Mouse (Mus musculus) urinary bladder, postnatal 4 days (tissue): ENCODE results near the gene Frem1.
A peak's percentile ranks its signal among the peaks of the same experiment; 100 is the strongest.

Source experiments
- DNase-seq, 2 experiments: peaks; one replicate each; pipeline ENCODE4 v3.0.0; 2021 to 2022; ENCODE audit warnings: low spot score in 2 of 2

Frem1 gene

GRCm38 (mm10) chr4:83051634-83052577 is at the start of gene Frem1:
Gene Frem1, minus strand, starts transcription at chr4:83052339.
- peak in 1 of 2 experiments; percentile 70 for DNase-seq

DNA sequence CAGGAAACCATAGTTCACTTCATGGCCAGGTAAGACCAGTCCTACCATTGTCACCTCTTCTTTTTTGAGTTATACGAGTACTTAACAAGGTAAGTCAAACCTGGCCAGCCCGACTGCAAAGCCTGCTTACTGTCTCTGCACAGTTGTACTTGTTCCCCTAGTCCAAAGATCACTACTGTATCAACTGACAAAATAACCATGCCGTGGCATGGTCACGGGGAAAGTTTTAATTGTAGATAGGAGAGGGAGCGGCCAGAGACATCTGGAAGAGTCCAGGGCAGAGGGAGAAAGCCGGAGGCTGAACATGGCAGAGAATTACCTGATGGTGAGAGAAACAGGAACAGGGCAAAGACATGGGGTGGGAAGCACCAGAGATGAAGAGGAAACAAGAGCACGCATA is 46.9 kb upstream of the Frem1 start:
- DNase-seq = no peak

DNA sequence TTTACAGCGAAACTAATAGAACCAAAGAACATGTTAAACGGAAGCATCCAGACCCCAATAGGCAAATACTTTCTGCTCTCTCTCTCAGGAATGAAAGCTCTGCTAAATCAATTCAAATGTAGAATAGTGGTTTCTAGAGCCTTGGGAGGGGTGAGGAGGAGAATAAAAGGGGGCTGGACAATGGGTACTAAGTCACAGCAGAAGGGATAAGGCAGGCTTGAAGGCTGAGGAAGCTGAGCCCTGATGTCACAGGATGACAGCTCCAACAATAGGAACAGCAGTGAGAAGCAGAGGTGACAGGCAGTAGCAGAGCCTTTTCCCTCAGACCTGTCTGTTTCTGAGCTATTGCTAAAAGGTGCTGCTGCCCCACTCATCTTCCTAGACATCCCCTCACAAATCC is 41.8 kb upstream of the Frem1 start:
- no peak for DNase-seq

DNA sequence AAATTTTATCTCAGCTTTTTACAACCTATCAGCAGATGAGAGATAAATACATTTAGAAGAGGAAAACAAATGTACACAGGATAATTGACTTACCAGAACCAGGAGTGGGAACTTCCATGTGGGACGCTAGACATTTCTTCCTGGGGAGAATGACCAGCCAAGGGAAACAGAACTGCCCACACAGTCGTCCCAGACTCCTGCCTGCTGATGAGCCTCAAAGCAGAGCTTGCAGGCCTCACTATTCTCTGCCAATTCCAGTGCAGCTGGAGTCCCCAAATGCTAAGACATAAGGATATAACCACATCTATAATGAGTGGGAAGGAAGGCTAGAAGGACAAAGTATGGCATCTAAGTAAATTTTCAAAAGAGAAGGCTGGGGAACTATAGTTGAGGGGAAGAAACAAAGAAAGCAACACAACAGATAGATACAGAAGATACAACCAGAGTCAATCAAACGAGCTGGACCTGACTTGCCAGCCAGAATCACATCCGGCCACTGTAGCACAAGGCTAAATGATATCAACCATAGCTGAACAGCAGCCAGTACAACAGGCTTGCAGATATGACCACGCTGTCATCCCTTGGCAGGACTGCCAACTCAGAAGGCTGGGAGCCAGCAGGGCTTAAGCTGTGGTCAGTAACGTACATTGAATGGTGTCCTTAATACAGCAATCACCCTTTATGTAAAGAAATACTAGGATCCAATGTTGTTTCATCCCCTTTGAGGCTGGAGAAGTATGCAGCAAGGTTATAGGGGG is 38.7 kb upstream of the Frem1 start:
- no peak for DNase-seq

- DNase-seq = no peak
These were observed 28.4 kb upstream of the Frem1 start for GRCm38 (mm10) chr4:83080364-83081174.

GRCm38 (mm10) chr4:83064191-83064590 is 12.1 kb upstream of the Frem1 start:
- DNase-seq = no peak

DNA sequence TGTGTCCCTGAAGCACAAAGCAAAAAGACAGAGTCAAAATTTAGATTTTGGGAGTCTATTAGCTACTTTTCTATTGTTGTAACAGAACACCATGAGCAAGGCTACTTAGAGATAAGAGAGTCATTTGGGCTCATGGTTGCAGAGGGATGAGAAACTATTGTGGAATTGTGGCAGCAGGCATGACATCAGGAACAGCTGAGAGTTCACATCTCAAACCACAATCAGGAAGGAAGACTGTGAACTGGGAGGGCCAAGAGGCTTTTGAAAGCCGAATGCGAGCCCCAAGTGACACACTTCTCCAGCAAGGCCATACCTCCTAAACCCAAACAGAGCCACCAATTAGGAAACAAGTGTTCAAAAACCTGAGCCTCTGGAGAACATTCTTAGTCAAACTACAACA is 9.4 kb upstream of the Frem1 start:
- no peak for DNase-seq

GRCm38 (mm10) chr4:83058617-83059016 is 6.5 kb upstream of the Frem1 start:
- no peak for DNase-seq

- no peak for DNase-seq
These were observed 6.0 kb upstream of the Frem1 start for GRCm38 (mm10) chr4:83058182-83058581.

DNA sequence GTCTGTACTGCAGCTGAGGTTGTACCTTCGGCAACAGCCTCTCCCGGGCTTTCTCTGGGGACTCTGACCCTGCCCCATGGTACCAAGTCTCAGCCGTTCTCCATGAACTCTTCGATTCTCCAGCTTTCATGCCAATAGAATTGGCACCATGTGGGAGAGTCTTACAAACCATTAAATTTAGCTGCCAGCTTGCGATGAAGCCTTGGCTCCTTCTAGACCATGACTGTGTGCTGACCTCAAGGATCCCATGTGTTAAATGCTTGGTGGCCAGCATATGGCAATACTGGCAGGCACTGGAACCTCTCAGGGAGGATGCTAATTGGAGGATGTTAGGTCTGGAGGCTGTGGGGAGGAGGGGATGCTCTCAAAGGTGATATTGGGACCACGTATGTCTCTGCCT is 4.4 kb upstream of the Frem1 start:
- no peak for DNase-seq

DNA sequence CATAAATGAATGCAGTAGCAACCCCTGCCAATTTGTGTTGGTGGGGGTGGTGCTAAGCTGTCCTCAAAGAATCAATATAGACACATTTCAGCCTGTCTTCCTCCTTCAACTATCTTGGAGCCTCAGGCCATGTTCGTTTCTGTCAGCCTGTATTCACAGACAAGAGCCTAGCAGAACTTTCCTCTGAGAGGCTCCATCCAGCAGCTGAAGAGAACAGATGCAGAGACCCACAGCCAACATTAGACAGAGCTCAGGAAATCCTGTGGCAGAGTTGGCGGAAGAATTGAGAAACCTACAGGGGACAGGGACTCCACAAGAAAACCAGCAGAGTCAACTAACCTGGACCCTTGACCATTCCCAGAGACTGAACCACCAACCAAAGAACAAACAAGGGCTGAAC is 3.3 kb upstream of the Frem1 start:
- no peak for DNase-seq

- no peak for DNase-seq
These were observed 1.1 kb upstream of the Frem1 start for GRCm38 (mm10) chr4:83053206-83053605.

DNA sequence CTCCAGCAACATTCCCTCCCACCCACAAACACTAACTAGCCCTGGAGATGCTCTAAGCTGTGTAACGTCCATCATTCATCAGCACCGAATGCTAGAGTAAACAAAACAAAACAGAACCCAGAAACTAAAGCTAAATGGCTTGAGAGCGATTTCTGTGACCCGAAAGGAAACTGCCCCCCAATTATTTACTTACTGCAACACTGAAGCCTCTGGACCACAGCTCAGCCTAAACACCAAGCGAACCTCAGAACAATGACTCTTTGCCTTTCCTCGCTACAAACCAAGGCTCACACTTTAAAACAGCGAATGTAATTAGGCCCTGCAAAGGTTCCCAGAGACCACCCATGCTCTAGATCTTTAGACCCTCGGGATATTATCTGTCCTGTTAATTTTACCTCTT is 963 bp downstream of the Frem1 start:
- no peak for DNase-seq

GRCm38 (mm10) chr4:83050151-83050796 is 1.9 kb downstream of the Frem1 start:
- no peak for DNase-seq

- DNase-seq = no peak
These were observed 2.9 kb downstream of the Frem1 start for GRCm38 (mm10) chr4:83049288-83049687.

- no peak for DNase-seq
These were observed 3.6 kb downstream of the Frem1 start for GRCm38 (mm10) chr4:83048561-83048960.

DNA sequence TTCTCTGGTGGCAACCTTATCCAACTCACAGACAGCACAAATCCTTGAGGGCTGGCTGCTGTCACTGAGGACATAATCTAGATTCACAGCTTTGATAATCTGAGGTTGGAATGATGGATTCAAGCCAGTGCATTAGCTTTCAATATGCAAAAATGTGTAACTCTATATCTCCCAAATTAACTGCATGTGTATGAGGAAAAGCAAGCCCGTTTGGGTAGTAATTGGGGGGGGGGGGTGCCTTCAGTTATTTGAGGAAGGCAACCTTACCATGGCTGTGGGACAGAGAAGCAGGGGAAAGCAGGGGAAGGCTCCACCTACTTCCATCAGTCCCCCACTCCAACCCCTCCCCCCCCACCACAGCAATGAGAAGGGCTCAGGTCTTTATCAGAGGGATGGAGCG is 5.3 kb downstream of the Frem1 start:
- no peak for DNase-seq

- no peak for DNase-seq
These were observed 6.1 kb downstream of the Frem1 start for GRCm38 (mm10) chr4:83046069-83046468.

GRCm38 (mm10) chr4:83045266-83045665 is 6.9 kb downstream of the Frem1 start:
- DNase-seq = no peak

- DNase-seq = no peak
These were observed 11.4 kb downstream of the Frem1 start for GRCm38 (mm10) chr4:83040780-83041179.

DNA sequence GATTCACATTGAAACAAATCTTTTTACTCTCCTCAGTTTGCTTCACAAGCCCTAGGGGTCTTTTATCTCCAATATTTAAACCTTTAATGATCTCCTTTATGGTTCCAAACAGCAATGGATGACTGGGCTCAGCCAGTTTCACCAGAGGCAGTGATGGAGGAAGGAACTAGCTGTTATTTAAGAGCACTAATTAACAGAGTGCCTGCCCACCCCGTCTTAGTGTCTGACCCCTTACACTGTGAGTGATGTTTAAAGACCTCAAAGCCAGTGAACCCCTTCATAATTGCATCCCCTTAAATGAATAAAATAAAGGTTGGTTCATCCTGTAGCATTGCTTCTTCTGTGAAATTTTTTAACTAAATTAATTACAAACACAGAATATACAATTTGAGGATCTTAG is 19.4 kb downstream of the Frem1 start:
- DNase-seq = no peak

- DNase-seq = no peak
These were observed 20.5 kb downstream of the Frem1 start for GRCm38 (mm10) chr4:83031591-83031990.
